13 mouse cellular contexts compared by ENCODE assay signal in genomic region chr9:103623560-103624316, GRCm38 (mm10).
DNase-seq lines count a peak whose midpoint lies in the region; ATAC-seq and TF ChIP-seq lines count a peak whose summit lies in the region.
"Had no signal": no experiment of that assay in that cellular context is flagged by ENCODE, and none has a peak within 500 bp of the region (broad histone marks: within the 10 kb centered on the region; RNA-seq: fewer than 3 reads in every experiment).

No protein-coding gene starts in this region.

- ATAC-seq in frontal cortex, adult (ENCODE audit: low TSS enrichment): peak; percentile 91
- ATAC-seq: CD4-positive, CD25-positive, alpha-beta regulatory T cell, adult 4 months had no signal

- intact Hi-C loops in left cerebral cortex, adult 2 months (cut with DNase I): loop anchor here (1.0 to 2.0 kb wide), 3 partner anchors 129 to 379 kb away; partner anchors contain the start of gene Nphp3
- intact Hi-C loops in gastrocnemius, postnatal 14 days (cut with DNase I; ENCODE audit: low total_unique reads): loop anchor here (2.0 to 5.0 kb wide), 2 partner anchors 131 to 135 kb away; no protein-coding TSS in a partner anchor

- no peak overlapping the region for H3K27ac ChIP-seq in left cerebral cortex, adult 2 months
- H3K27ac ChIP-seq: hindbrain, embryonic 12.5 days; liver, embryonic 15.5 days; midbrain, embryonic 12.5 days; stomach, postnatal 0 days had no signal

- TF ChIP-seq CTCF in left cerebral cortex, adult 2 months (IDR thresholded peaks at IDR 0.05): no peak

- no peak overlapping the region for H3K4me3 ChIP-seq in left cerebral cortex, adult 2 months
- H3K4me3 ChIP-seq: hindbrain, embryonic 12.5 days; liver, embryonic 15.5 days; midbrain, embryonic 12.5 days had no signal

- no peak for DNase-seq in frontal cortex, postnatal 10 days (ENCODE audit: low spot score in 2 of 2)
- peak; percentile 47 for DNase-seq in testis, postnatal 14 days (ENCODE audit: low spot score)
- DNase-seq in testis, postnatal 10 days (ENCODE audit: low spot score): no peak
- DNase-seq in left cerebral cortex, adult 2 months (ENCODE audit: extremely low spot score in 1 of 2, low spot score in 2 of 2): peak; percentile 33 to 60
- DNase-seq in spleen, adult 12 weeks (ENCODE audit: low spot score): no peak
- DNase-seq in gastrocnemius, postnatal 14 days: no peak
- no peak for DNase-seq in ovary, postnatal 36 days (ENCODE audit: low spot score)

Comparison
In these comparisons a context has a peak if more than half of its experiments do, and no peak if none do; other contexts are left out.
1. DNase-seq: peak in testis, postnatal 14 days (single experiment) and left cerebral cortex, adult 2 months (2 of 2); none in frontal cortex, postnatal 10 days (0 of 2), testis, postnatal 10 days (single experiment), spleen, adult 12 weeks (single experiment), gastrocnemius, postnatal 14 days (single experiment) and ovary, postnatal 36 days (single experiment).